Mouse (Mus musculus) lung, adult 2 months (tissue): Measurements from ENCODE around the gene Fam124a. TPM values are rescaled to one million over a fixed set of nuclear protein-coding genes. Genes with fewer than 3 reads are reported as not detected.
"Not testable (repeated sequence)": the region's sequence is repeated elsewhere in the genome, so short reads cannot be mapped to it uniquely, and the experiment has no call there.

ENCODE experiments used
- DNase-seq: peaks from one replicate; pipeline ENCODE4 v3.0.0; 2022
- H3K4me1 ChIP-seq: fragments of 200-500 bp; 2 replicates; pipeline ENCODE4 v1.6.1; 2011; ENCODE audit warnings: low read length; ENCODE audit not compliant: control insufficient read depth, insufficient read depth
- H3K4me3 ChIP-seq: fragments of 200-500 bp; replicated peaks from 2 replicates; pipeline ENCODE3; 2011; ENCODE audit warnings: low read depth, mild to moderate bottlenecking, control low read depth, low read length; ENCODE audit errors: extremely low read depth
- CTCF ChIP-seq: fragments of 200-500 bp; IDR thresholded peaks from 2 replicates; pipeline ENCODE4 v1.5.1; 2011; ENCODE audit warnings: mild to moderate bottlenecking, low read length, control low read depth; ENCODE audit not compliant: insufficient read depth
- POLR2A ChIP-seq: fragments of 200-500 bp; IDR thresholded peaks from 2 replicates; pipeline ENCODE4 v1.6.1; 2011; ENCODE audit warnings: low read depth, mild to moderate bottlenecking, control low read depth, low read length, borderline replicate concordance; ENCODE audit errors: extremely low read depth
- WGBS: fragments of 180-500 bp; shearing (Covaris S2); methylation state at CpG from one replicate; pipeline ENCODE4 v1.1.7; 2018; 5-methylcytosine and 5-hydroxymethylcytosine counted together
- polyA plus RNA-seq: library from polyadenylated mRNA; depleted of rRNA; stranded (reverse); fragments of >200 nt; gene quantifications from 2 replicates; pipeline ENCODE4 v1.2.3, GENCODE M21; 2012

The Fam124a gene
- polyA plus RNA-seq, 1 experiment: 14.6 TPM

GRCm38 (mm10) chr14:62607791-62608196 is 52.3 kb downstream of the Fam124a start:
- TF ChIP-seq CTCF: peak; percentile 45; the same call in 1 of the 2 replicates
- TF ChIP-seq POLR2A: no peak
- no peak for DNase-seq
- Histone ChIP-seq H3K4me3 (no peak overlapping the region), H3K4me1 (no peaks in the 10 kb centered on the region)
- WGBS: 52% methylated on average over 8 of the region's 8 CpGs

GRCm38 (mm10) chr14:62609904-62610303 is 54.4 kb downstream of the Fam124a start:
- Histone ChIP-seq H3K4me1 (no peaks in the 10 kb centered on the region), H3K4me3 (no peak overlapping the region)
- 39% methylated on average over 3 of the region's 3 CpGs for WGBS
- TF ChIP-seq POLR2A: no peak
- no peak for TF ChIP-seq CTCF
- no peak for DNase-seq

GRCm38 (mm10) chr14:62622393-62622792 is 66.9 kb downstream of the Fam124a start:
- no peak for DNase-seq
- Histone ChIP-seq H3K4me3 (no peak overlapping the region), H3K4me1 (no peaks in the 10 kb centered on the region)
- TF ChIP-seq POLR2A (no peak), CTCF (no peak)
- WGBS: 93% methylated on average over 3 of the region's 3 CpGs

GRCm38 (mm10) chr14:62627951-62628350 is 72.4 kb downstream of the Fam124a start:
- 87% methylated on average over 5 of the region's 5 CpGs for WGBS
- TF ChIP-seq CTCF (no peak), POLR2A (no peak)

GRCm38 (mm10) chr14:62637436-62638344 is 82.2 kb downstream of the Fam124a start:
- TF ChIP-seq CTCF: no peak
- no peak for TF ChIP-seq POLR2A
- H3K4me3 ChIP-seq: no peak overlapping the region
- DNase-seq: no peak
- WGBS: 32% methylated on average over 9 of the region's 9 CpGs
- H3K4me1 ChIP-seq: peaks cover 3% of the 10 kb centered on the region; the same call in 1 of the 2 replicates

More at GRCm38 (mm10) chr14:62627951-62628350, 72.4 kb downstream of the Fam124a start:
- no peak for DNase-seq
- Histone ChIP-seq H3K4me1 (no peaks in the 10 kb centered on the region), H3K4me3 (no peak overlapping the region)

GRCm38 (mm10) chr14:62638345-62638702 is 82.8 kb downstream of the Fam124a start:
- TF ChIP-seq CTCF (no peak), POLR2A (no peak)
- peaks cover 3% of the 10 kb centered on the region; the same call in 1 of the 2 replicates for H3K4me1 ChIP-seq
- 57% methylated on average over 6 of the region's 6 CpGs for WGBS
- H3K4me3 ChIP-seq: no peak overlapping the region
- no peak for DNase-seq

- H3K4me1 ChIP-seq: peaks cover 3% of the 10 kb centered on the region; the same call in 1 of the 2 replicates
- peak; percentile 9 for DNase-seq
- H3K4me3 ChIP-seq: no peak overlapping the region
- peak; percentile 68 for TF ChIP-seq CTCF
- TF ChIP-seq POLR2A: no peak
- 34% methylated on average over 6 of the region's 6 CpGs for WGBS
Measured at GRCm38 (mm10) chr14:62639111-62639510, 83.6 kb downstream of the Fam124a start.

GRCm38 (mm10) chr14:62639551-62639950 is 84.0 kb downstream of the Fam124a start:
- 80% methylated on average over 5 of the region's 5 CpGs for WGBS

GRCm38 (mm10) chr14:62640396-62640795 is 84.9 kb downstream of the Fam124a start:
- TF ChIP-seq POLR2A: no peak
- TF ChIP-seq CTCF: no peak
- no peak for DNase-seq
- Histone ChIP-seq H3K4me1 (peaks cover 3% of the 10 kb centered on the region; the same call in 1 of the 2 replicates), H3K4me3 (no peak overlapping the region)
- WGBS: 64% methylated on average over 4 of the region's 4 CpGs

More at GRCm38 (mm10) chr14:62639551-62639950, 84.0 kb downstream of the Fam124a start:
- no peak for DNase-seq
- peaks cover 3% of the 10 kb centered on the region; the same call in 1 of the 2 replicates for H3K4me1 ChIP-seq
- H3K4me3 ChIP-seq: no peak overlapping the region
- TF ChIP-seq POLR2A (no peak), CTCF (no peak)

GRCm38 (mm10) chr14:62642368-62642767 is 86.8 kb downstream of the Fam124a start:
- not testable (repeated sequence) for H3K4me3 ChIP-seq, DNase-seq, H3K4me1 ChIP-seq
- WGBS: 48% methylated on average over 6 of the region's 7 CpGs
